Mouse (Mus musculus) layer of hippocampus, postnatal 10 days (tissue): ENCODE measurements at regions not wholly inside any gene's neighbourhood (a gene's known extent, or its start where the extent isn't known, plus 50 kb on each side); places are given as distances from the start of the nearest gene placed in this dataset.

Source experiments
- DNase-seq, 2 experiments: peaks; one replicate each; pipeline ENCODE4 v3.0.0; 2021; ENCODE audit warnings: low spot score in 2 of 2

- DNase-seq = no peak
These were observed 54.9 kb downstream of the Tas2r134 start for GRCm38 (mm10) chr2:51682177-51682576.

GRCm38 (mm10) chr2:51682745-51683144 lies 55.4 kb downstream of the Tas2r134 start:
- no peak for DNase-seq

GRCm38 (mm10) chr2:51705110-51705509 lies 77.8 kb downstream of the Tas2r134 start:
- no peak for DNase-seq

- no peak for DNase-seq
These were observed 81.4 kb downstream of the Tas2r134 start for GRCm38 (mm10) chr2:51708701-51709100.

- DNase-seq = no peak
These were observed 85.3 kb downstream of the Tas2r134 start for GRCm38 (mm10) chr2:51712611-51713010.

GRCm38 (mm10) chr2:51730805-51731204 lies 103.5 kb downstream of the Tas2r134 start:
- no peak for DNase-seq

GRCm38 (mm10) chr2:51731703-51732102 lies 104.4 kb downstream of the Tas2r134 start:
- DNase-seq = no peak

- no peak for DNase-seq
These were observed 105.0 kb downstream of the Tas2r134 start for GRCm38 (mm10) chr2:51732355-51732754.

GRCm38 (mm10) chr2:51733218-51733617 lies 105.9 kb downstream of the Tas2r134 start:
- no peak for DNase-seq

- DNase-seq = no peak
These were observed 109.1 kb downstream of the Tas2r134 start for GRCm38 (mm10) chr2:51736452-51736851.

- no peak for DNase-seq
These were observed 120.5 kb downstream of the Tas2r134 start for GRCm38 (mm10) chr2:51747675-51748319.

GRCm38 (mm10) chr2:51749247-51749646 lies 121.9 kb downstream of the Tas2r134 start:
- no peak for DNase-seq

- peak in 1 of 2 experiments; percentile 28 for DNase-seq
These were observed 125.7 kb downstream of the Tas2r134 start for GRCm38 (mm10) chr2:51752941-51753564.

GRCm38 (mm10) chr2:51753565-51754031 lies 126.3 kb downstream of the Tas2r134 start:
- DNase-seq = no peak

- DNase-seq = no peak
These were observed 130.1 kb downstream of the Tas2r134 start for GRCm38 (mm10) chr2:51757361-51757760.

GRCm38 (mm10) chr2:51758093-51758492 lies 130.8 kb downstream of the Tas2r134 start:
- no peak for DNase-seq

- DNase-seq = no peak
These were observed 135.6 kb downstream of the Tas2r134 start for GRCm38 (mm10) chr2:51762866-51763265.

GRCm38 (mm10) chr2:51767507-51768135 lies 140.3 kb downstream of the Tas2r134 start:
- no peak for DNase-seq

- DNase-seq = peak; percentile 52 to 64
These were observed 141.3 kb downstream of the Tas2r134 start for GRCm38 (mm10) chr2:51768298-51769271.

- no peak for DNase-seq
These were observed 149.8 kb downstream of the Rbm43 start for GRCm38 (mm10) chr2:51785169-51785568.

GRCm38 (mm10) chr2:51788896-51789295 lies 146.1 kb downstream of the Rbm43 start:
- peak; percentile 15 to 24 for DNase-seq
